In genomic region chr5:90367067-90367303, GRCm38 (mm10) we compare ENCODE assay signal across 7 mouse cellular contexts. TPM values are rescaled to one million over a fixed set of nuclear protein-coding genes. Genes with fewer than 3 reads are reported as not detected.
DNase-seq lines count a peak whose midpoint lies in the region; ATAC-seq and TF ChIP-seq lines count a peak whose summit lies in the region.

Gm9958 (plus strand) TSS chr5:90367204.

- H3K27me3 ChIP-seq in hindbrain, embryonic 10.5 days (ENCODE audit: insufficient read depth, poor library complexity, severe bottlenecking): no peaks in the 10 kb centered on the region
- no peaks in the 10 kb centered on the region for H3K27me3 ChIP-seq in midbrain, embryonic 13.5 days

- H3K27ac ChIP-seq in layer of hippocampus, adult 2 months: peak within 1 kb of the TSS; percentile 99
- H3K27ac ChIP-seq in brown adipose tissue, adult 24 weeks (replicated peaks; ENCODE audit: low read depth, low read length): peak within 1 kb of the TSS; percentile 99
- H3K27ac ChIP-seq in hindbrain, embryonic 10.5 days: peak within 1 kb of the TSS; percentile 99
- H3K27ac ChIP-seq in midbrain, embryonic 13.5 days: peak within 1 kb of the TSS; percentile 99

- no peaks in the 10 kb centered on the region; the same call in 1 of the 2 replicates for H3K4me1 ChIP-seq in brown adipose tissue, adult 24 weeks (ENCODE audit: control insufficient read depth, insufficient read depth, insufficient read length, low read length)
- H3K4me1 ChIP-seq in hindbrain, embryonic 10.5 days (replicated peaks): peaks cover 23% of the 10 kb centered on the region
- peaks cover 35% of the 10 kb centered on the region for H3K4me1 ChIP-seq in midbrain, embryonic 13.5 days (replicated peaks)

- H3K4me2 ChIP-seq in midbrain, embryonic 13.5 days (replicated peaks): peak within 1 kb of the TSS; percentile 84

- H3K4me3 ChIP-seq in layer of hippocampus, adult 2 months: peak within 1 kb of the TSS; percentile 92
- H3K4me3 ChIP-seq in brown adipose tissue, adult 24 weeks (ENCODE audit: insufficient read depth, low read depth, low read length): peak within 1 kb of the TSS; percentile 99
- peak within 1 kb of the TSS; percentile 95 for H3K4me3 ChIP-seq in hindbrain, embryonic 10.5 days
- H3K4me3 ChIP-seq in midbrain, embryonic 13.5 days (replicated peaks): peak within 1 kb of the TSS; percentile 91

- no peak for DNase-seq in layer of hippocampus, adult 2 months (ENCODE audit: low spot score in 2 of 2)
- DNase-seq in layer of hippocampus, postnatal 10 days (ENCODE audit: low spot score in 2 of 2): no peak
- no peak for DNase-seq in hindbrain, embryonic 10.5 days (ENCODE audit: low spot score)
- DNase-seq in spleen, adult 12 weeks (ENCODE audit: low spot score): no peak
- no peak for DNase-seq in B cell, adult 2 months

- no peak for TF ChIP-seq CTCF in layer of hippocampus, adult 2 months (conservative IDR thresholded peaks at IDR 0.05)

- ATAC-seq in midbrain, embryonic 13.5 days: no peak

- H3K36me3 ChIP-seq in hindbrain, embryonic 10.5 days: 0 out of 2 replicates have a peak, but pooled peaks cover 9% of the 10 kb centered on the region
- no peaks in the 10 kb centered on the region for H3K36me3 ChIP-seq in midbrain, embryonic 13.5 days

- WGBS in hindbrain, embryonic 10.5 days: 5% methylated on average over 7 of the region's 7 CpGs
- 3% methylated on average over 7 of the region's 7 CpGs for WGBS in midbrain, embryonic 13.5 days

- no peaks in the 10 kb centered on the region for H3K9me3 ChIP-seq in hindbrain, embryonic 10.5 days
- no peaks in the 10 kb centered on the region for H3K9me3 ChIP-seq in midbrain, embryonic 13.5 days

- peak within 1 kb of the TSS; percentile 97 for H3K9ac ChIP-seq in midbrain, embryonic 13.5 days (replicated peaks)

RNA-seq across cellular contexts. Expression of gene Gm9958, which starts in this region (rescaled TPM):
- total RNA-seq in layer of hippocampus, adult 2 months (2021): 1 to 10 TPM; 2.6 to 2.8 TPM
- 1 to 10 TPM; 1.5 to 2.4 TPM for total RNA-seq in layer of hippocampus, postnatal 10 days (2021)
- polyA plus RNA-seq in brown adipose tissue, adult 24 weeks (2012; ENCODE audit: insufficient read depth, insufficient read length, missing spikeins): 0.88 and 1.6 TPM in 2 replicates
- 6.5 and 6.6 TPM in 2 replicates for polyA plus RNA-seq in hindbrain, embryonic 10.5 days (2016; fragmentation: Nextera tagmentation; extraction: Ambion mirVana)
- 6.5 and 6.9 TPM in 2 replicates for polyA plus RNA-seq in midbrain, embryonic 13.5 days (2015; fragmentation: Nextera tagmentation; extraction: Ambion mirVana)
